In genomic region chr2:121509584-121509983, GRCm38 (mm10) we compare ENCODE assay signal across 8 mouse cellular contexts. TPM values are rescaled to one million over a fixed set of nuclear protein-coding genes. Genes with fewer than 3 reads are reported as not detected.
A peak's percentile ranks its signal among the peaks of the same experiment; 100 is the strongest.
DNase-seq lines count a peak whose midpoint lies in the region; ATAC-seq lines count a peak whose summit lies in the region.

No protein-coding gene starts in this region.

- DNase-seq in adrenal gland, adult (ENCODE audit: inconsistent age in 2 of 2, low spot score in 1 of 2) = peak; percentile 77 to 87
- DNase-seq in embryo, embryonic 10.5 days (ENCODE audit: low spot score) = peak; percentile 77
- DNase-seq in gastrocnemius, postnatal 14 days = peak; percentile 59
- peak; percentile 70 for DNase-seq in intestine, embryonic 14.5 days (ENCODE audit: low spot score)
- DNase-seq in left cerebral cortex, postnatal 25 days (ENCODE audit: low spot score in 2 of 2) = peak; percentile 30 to 55
- peak; percentile 63 for DNase-seq in right cerebral cortex, postnatal 25 days
- DNase-seq in yolk sac, embryonic 10.5 days (ENCODE audit: low spot score) = peak; percentile 62

- peaks cover 22% of the 10 kb centered on the region for H3K36me3 ChIP-seq in intestine, embryonic 14.5 days (ENCODE audit: control insufficient read depth, insufficient read depth, low read length)

- H3K4me1 ChIP-seq in intestine, embryonic 14.5 days (replicated peaks; ENCODE audit: control insufficient read depth, insufficient read depth, low read length) = peaks cover 15% of the 10 kb centered on the region

- peak overlapping the region; percentile 30; the same call in 1 of the 2 replicates for H3K9ac ChIP-seq in intestine, embryonic 14.5 days (ENCODE audit: low read length)

- no peaks in the 10 kb centered on the region for H3K27me3 ChIP-seq in intestine, embryonic 14.5 days (replicated peaks; ENCODE audit: control insufficient read depth, insufficient read depth, low read length)

- H3K4me3 ChIP-seq in intestine, embryonic 14.5 days (ENCODE audit: low read depth, low read length) = peak overlapping the region; percentile 35

- 26% methylated on average over 16 of the region's 16 CpGs for WGBS in intestine, embryonic 14.5 days

- intact Hi-C loops in gastrocnemius, postnatal 14 days (cut with DNase I; ENCODE audit: low total_unique reads) = no loop called here
- intact Hi-C loops in left cerebral cortex, postnatal 25 days (cut with DNase I) = loop anchor here (5.0 kb wide), 1 partner anchor 37 kb away; the partner anchor contains the start of gene Mfap1b

- H3K27ac ChIP-seq in intestine, embryonic 14.5 days (ENCODE audit: low read depth) = no peak overlapping the region

- peak overlapping the region; percentile 48 for H3K4me2 ChIP-seq in intestine, embryonic 14.5 days (ENCODE audit: low read length)

- H3K9me3 ChIP-seq in intestine, embryonic 14.5 days (ENCODE audit: control insufficient read depth, low read length) = no peaks in the 10 kb centered on the region

- ATAC-seq in intestine, embryonic 14.5 days (replicated peaks; ENCODE audit: low FRiP score, low TSS enrichment, low read depth) = peak; percentile 63; the same call in 1 of the 2 replicates
- peak; percentile 56 for ATAC-seq in megakaryocyte progenitor cell, adult 5-6 weeks (replicated peaks; ENCODE audit: poor library complexity)

RNA-seq across cellular contexts. Expression of gene Wdr76, which starts 3.1 kb away (rescaled TPM):
- 1 to 10 TPM; 1.8 to 2.0 TPM for total RNA-seq in gastrocnemius, postnatal 14 days (2021)
- 9.1 and 9.9 TPM in 2 replicates for polyA plus RNA-seq in intestine, embryonic 14.5 days (2014; fragmentation: Nextera tagmentation; extraction: Ambion mirVana)
- total RNA-seq in left cerebral cortex, postnatal 25 days (2021) = 1 to 10 TPM; 4.2 to 4.4 TPM
- total RNA-seq in megakaryocyte progenitor cell, adult 5-6 weeks (2015) = 38.0 and 40.1 TPM in 2 replicates
- 38.9 and 39.1 TPM in 2 replicates for total RNA-seq in megakaryocyte progenitor cell, adult 5-6 weeks (2017)

RNA-seq across cellular contexts. Expression of gene Mfap1a, which starts 3.1 kb away (rescaled TPM):
- total RNA-seq in gastrocnemius, postnatal 14 days (2021) = 10 to 100 TPM; 14.5 to 15.4 TPM
- polyA plus RNA-seq in intestine, embryonic 14.5 days (2014; fragmentation: Nextera tagmentation; extraction: Ambion mirVana) = 20.0 and 23.6 TPM in 2 replicates
- total RNA-seq in left cerebral cortex, postnatal 25 days (2021) = 10 to 100 TPM; 35.3 to 38.0 TPM
- 20.5 and 25.2 TPM in 2 replicates for total RNA-seq in megakaryocyte progenitor cell, adult 5-6 weeks (2015)
- 33.5 and 39.0 TPM in 2 replicates for total RNA-seq in megakaryocyte progenitor cell, adult 5-6 weeks (2017)

RNA-seq across cellular contexts. Expression of gene Mfap1b, which starts 35.7 kb away (rescaled TPM):
- total RNA-seq in gastrocnemius, postnatal 14 days (2021) = 10 to 100 TPM; 21.5 to 23.0 TPM
- polyA plus RNA-seq in intestine, embryonic 14.5 days (2014; fragmentation: Nextera tagmentation; extraction: Ambion mirVana) = 40.9 and 49.4 TPM in 2 replicates
- total RNA-seq in left cerebral cortex, postnatal 25 days (2021) = 10 to 100 TPM; 39.9 to 40.9 TPM
- total RNA-seq in megakaryocyte progenitor cell, adult 5-6 weeks (2015) = 34.8 and 37.2 TPM in 2 replicates
- 39.6 and 51.1 TPM in 2 replicates for total RNA-seq in megakaryocyte progenitor cell, adult 5-6 weeks (2017)

RNA-seq across cellular contexts. Expression of gene Serinc4, which starts 53.0 kb away (rescaled TPM):
- total RNA-seq in gastrocnemius, postnatal 14 days (2021) = not detected
- polyA plus RNA-seq in intestine, embryonic 14.5 days (2014; fragmentation: Nextera tagmentation; extraction: Ambion mirVana) = 0.26 and 0.70 TPM in 2 replicates
- total RNA-seq in left cerebral cortex, postnatal 25 days (2021) = under 1 TPM; 0.46 to 0.62 TPM
- total RNA-seq in megakaryocyte progenitor cell, adult 5-6 weeks (2015) = not detected in 2 replicates
- 0.74 and 1.5 TPM in 2 replicates for total RNA-seq in megakaryocyte progenitor cell, adult 5-6 weeks (2017)

RNA-seq across cellular contexts. Expression of gene Hypk, which starts 56.5 kb away (rescaled TPM):
- 10 to 100 TPM; 15.2 to 22.0 TPM for total RNA-seq in gastrocnemius, postnatal 14 days (2021)
- polyA plus RNA-seq in intestine, embryonic 14.5 days (2014; fragmentation: Nextera tagmentation; extraction: Ambion mirVana) = 84.8 and 93.4 TPM in 2 replicates
- 10 to 100 TPM; 13.9 to 16.1 TPM for total RNA-seq in left cerebral cortex, postnatal 25 days (2021)
- 102 and 117 TPM in 2 replicates for total RNA-seq in megakaryocyte progenitor cell, adult 5-6 weeks (2015)
- total RNA-seq in megakaryocyte progenitor cell, adult 5-6 weeks (2017) = 106 and 130 TPM in 2 replicates

Comparison
In these comparisons a context has a peak if more than half of its experiments do, and no peak if none do; other contexts are left out.
1. RNA of gene Wdr76, which starts 3.1 kb away (total RNA-seq): 38.0 to 40.1 TPM in megakaryocyte progenitor cell, adult 5-6 weeks; 4.2 to 4.4 TPM in left cerebral cortex, postnatal 25 days and 1.8 to 2.0 TPM in gastrocnemius, postnatal 14 days; every median in the first group is over 4 times any median in the second.
2. Peak in every context shown above with its lines, with median percentiles within 50 percentile points of each other: DNase-seq.